Mouse (Mus musculus) forebrain, embryonic 13.5 days (tissue): Measurements from ENCODE around the gene Wnt2b. TPM values are rescaled to one million over a fixed set of nuclear protein-coding genes. Genes with fewer than 3 reads are reported as not detected.

Experiments used
- ATAC-seq: fragments of 200-750 bp; cut with Nextera tagmentation; 2 replicates; pipeline ENCODE4 v1.8.0; 2017
- H3K27ac ChIP-seq: fragments of 300-500 bp; sonication (generic); 2 replicates; pipeline ENCODE4 v1.5.1; 2015; ENCODE audit warnings: inconsistent platforms, mild to moderate bottlenecking, moderate library complexity
- H3K27me3 ChIP-seq: fragments of 300-500 bp; sonication (generic); 2 replicates; pipeline ENCODE4 v1.6.1; 2015; ENCODE audit warnings: mild to moderate bottlenecking, inconsistent platforms
- H3K36me3 ChIP-seq: fragments of 300-500 bp; sonication (generic); 2 replicates; pipeline ENCODE4 v1.6.1; 2015; ENCODE audit warnings: mild to moderate bottlenecking, inconsistent platforms; ENCODE audit not compliant: poor library complexity, severe bottlenecking
- H3K4me1 ChIP-seq: fragments of 300-500 bp; sonication (generic); 2 replicates; pipeline ENCODE4 v1.6.1; 2015; ENCODE audit warnings: inconsistent platforms
- H3K4me2 ChIP-seq: fragments of 300-500 bp; sonication (generic); 2 replicates; pipeline ENCODE4 v1.6.1; 2015; ENCODE audit warnings: inconsistent platforms, mild to moderate bottlenecking, moderate library complexity
- H3K4me3 ChIP-seq: fragments of 300-500 bp; sonication (generic); 2 replicates; pipeline ENCODE4 v1.5.1; 2015; ENCODE audit warnings: mild to moderate bottlenecking, inconsistent platforms
- H3K9ac ChIP-seq: fragments of 300-500 bp; sonication (generic); 2 replicates; pipeline ENCODE4 v1.6.1; 2015; ENCODE audit warnings: mild to moderate bottlenecking, inconsistent platforms
- H3K9me3 ChIP-seq: fragments of 300-500 bp; sonication (generic); replicated peaks from 2 replicates; pipeline ENCODE4 v1.6.1; 2016; ENCODE audit warnings: inconsistent platforms
- WGBS: fragments of 180-500 bp; shearing (Covaris S2); methylation state at CpG from one replicate; pipeline ENCODE4 v1.1.7; 2015; 5-methylcytosine and 5-hydroxymethylcytosine counted together
- polyA plus RNA-seq: library from polyadenylated mRNA; unstranded; fragments of >200 nt; fragmentation: Nextera tagmentation; extraction: Ambion mirVana; gene quantifications from 2 replicates; pipeline ENCODE4 v1.2.1, GENCODE M21; 2015

Wnt2b gene
- polyA plus RNA-seq, 1 experiment from 2014 or later = 0.66 TPM

DNA sequence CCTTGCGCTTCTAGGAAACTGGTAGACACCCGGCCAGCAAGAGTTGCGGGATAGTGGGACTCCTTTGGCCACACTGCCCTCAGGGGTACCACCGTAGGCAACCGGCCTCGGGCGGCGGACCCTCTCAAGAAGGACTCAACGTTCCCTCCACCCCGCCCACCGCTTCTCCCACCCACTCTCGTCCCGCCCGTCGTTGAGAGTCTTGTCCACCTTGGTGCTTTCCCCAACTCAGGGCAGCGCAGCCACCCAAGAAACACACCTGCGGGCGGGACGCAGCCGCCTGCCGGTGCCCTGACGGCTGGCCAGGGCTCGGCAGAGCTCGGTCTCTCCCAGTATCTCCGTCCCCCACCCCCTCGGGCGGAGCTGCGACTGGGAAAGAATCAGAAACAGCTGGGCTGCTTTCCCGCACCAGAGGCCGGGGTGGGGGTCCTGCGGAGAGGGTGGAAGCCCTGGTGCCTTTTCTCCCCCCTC lies 455 bp upstream of the Wnt2b start:
- WGBS = 2% methylated on average over 28 of the region's 31 CpGs
- H3K4me1 ChIP-seq = peaks cover 22% of the 10 kb centered on the region
- H3K4me3 ChIP-seq = peak overlapping the region; percentile 51
- peaks cover 77% of the 10 kb centered on the region for H3K27me3 ChIP-seq
- H3K9ac ChIP-seq = peak overlapping the region; percentile 59; the same call in 1 of the 2 replicates
- H3K9me3 ChIP-seq = no peaks in the 10 kb centered on the region
- H3K27ac ChIP-seq = no peak overlapping the region
- H3K4me2 ChIP-seq = peak overlapping the region; percentile 76
- H3K36me3 ChIP-seq = no peaks in the 10 kb centered on the region
- peak; percentile 16; the same call in 1 of the 2 replicates for ATAC-seq

DNA sequence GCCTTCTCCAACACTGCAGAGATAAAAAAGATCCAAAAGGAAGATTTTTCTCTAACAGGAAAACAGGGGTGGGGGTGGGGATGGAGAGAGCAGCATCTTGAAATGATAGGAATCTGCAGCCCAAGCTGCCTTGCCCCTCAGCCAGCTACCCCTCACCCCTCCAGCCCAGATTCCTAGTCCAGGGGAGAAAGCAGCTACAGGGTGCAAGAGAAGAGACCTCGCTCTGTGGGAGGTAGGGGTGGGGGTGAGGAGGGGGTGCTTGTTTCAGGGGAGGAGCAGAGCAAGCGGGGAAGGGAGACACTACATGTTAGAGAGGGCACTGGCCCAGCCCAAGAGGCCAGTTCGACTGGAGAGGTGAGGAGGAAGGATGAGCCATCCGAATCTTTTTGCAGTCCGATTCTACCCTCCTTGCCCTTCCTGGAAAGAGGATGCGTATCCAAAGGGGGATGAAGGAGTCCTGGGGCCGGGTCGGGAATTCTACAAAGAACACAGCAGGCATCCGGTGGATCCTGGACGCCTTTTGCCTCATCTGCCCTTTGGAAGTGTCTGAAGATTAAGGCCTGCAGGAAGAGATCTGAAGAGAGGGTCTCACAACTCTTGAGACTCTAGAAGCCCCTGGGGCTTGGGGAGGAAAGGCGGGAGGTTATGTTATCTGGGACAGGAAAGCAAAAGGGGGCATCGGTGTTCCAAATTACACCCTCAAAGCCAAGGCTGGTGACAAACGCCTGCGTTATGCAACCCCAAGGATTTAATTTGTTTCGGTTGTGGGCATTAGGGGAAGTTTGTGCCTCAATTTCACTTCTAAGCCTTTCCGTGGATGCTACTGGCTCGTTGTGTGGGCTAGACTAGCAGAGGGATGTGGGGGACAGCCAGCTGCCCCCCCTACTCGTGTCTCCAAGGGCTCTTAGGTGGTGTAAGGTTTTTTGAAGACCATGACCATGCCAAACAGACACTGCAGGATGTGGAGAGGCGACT lies 1.4 kb downstream of the Wnt2b start:
- Histone ChIP-seq H3K9ac (no peak overlapping the region), H3K27me3 (peaks cover 72% of the 10 kb centered on the region), H3K36me3 (peaks cover 9% of the 10 kb centered on the region), H3K4me2 (0 out of 2 replicates have a peak overlapping the region, but pooled peaks have one; percentile 76), H3K9me3 (no peaks in the 10 kb centered on the region), H3K4me3 (0 out of 2 replicates have a peak overlapping the region, but pooled peaks have one; percentile 51), H3K4me1 (peaks cover 22% of the 10 kb centered on the region), H3K27ac (no peak overlapping the region)
- WGBS = 7% methylated on average over 19 of the region's 19 CpGs
- no peak for ATAC-seq

DNA sequence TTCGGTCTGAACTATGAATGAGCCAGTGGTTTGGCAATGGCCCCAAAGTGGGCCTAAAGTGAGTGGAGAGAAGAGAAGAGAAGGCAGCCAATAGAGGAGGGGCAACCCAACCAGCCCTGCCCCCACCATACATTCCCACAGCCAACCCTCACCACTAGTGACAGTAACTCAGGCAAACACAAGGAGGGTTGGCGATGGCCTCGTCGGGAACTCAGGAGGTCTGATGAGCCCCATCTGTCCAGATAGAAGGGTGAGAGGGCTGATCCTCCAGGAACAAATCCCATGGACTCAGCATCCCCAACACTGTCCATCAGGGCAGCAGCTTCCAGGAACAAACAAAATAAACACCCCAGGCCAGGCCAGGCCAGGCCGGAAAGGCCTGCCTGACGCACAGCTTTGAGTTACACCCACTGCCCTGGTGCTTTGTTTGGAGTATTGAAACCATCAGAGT lies 5.6 kb downstream of the Wnt2b start:
- Histone ChIP-seq H3K27ac (no peak overlapping the region), H3K9me3 (no peaks in the 10 kb centered on the region), H3K4me3 (no peak overlapping the region), H3K4me2 (no peak overlapping the region), H3K27me3 (peaks cover 30% of the 10 kb centered on the region), H3K4me1 (peaks cover 2% of the 10 kb centered on the region), H3K36me3 (peaks cover 41% of the 10 kb centered on the region), H3K9ac (no peak overlapping the region)
- ATAC-seq = no peak
- WGBS = 93% methylated on average over 6 of the region's 6 CpGs

DNA sequence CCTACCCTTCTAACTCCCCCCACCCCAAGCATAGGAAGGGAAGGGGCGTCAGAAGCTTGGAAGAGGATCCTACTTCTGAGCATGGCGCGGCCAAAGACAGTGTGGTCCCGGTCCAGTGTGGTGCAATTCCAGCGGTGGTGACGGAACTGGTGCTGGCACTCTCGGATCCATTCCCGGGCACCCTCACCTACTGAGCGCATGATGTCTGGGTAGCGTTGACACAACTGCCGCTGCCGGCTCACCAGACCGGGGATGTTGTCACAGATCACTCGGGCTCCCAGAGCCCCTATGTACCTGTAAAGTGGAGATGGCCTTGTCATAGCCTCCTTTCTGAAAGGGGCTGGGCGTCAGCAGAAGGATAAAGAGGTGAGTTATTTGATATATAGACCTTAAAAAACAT lies 7.2 kb downstream of the Wnt2b start:
- H3K9ac ChIP-seq = no peak overlapping the region
- no peak overlapping the region for H3K27ac ChIP-seq
- peaks cover 14% of the 10 kb centered on the region for H3K27me3 ChIP-seq
- ATAC-seq = no peak
- H3K4me3 ChIP-seq = no peak overlapping the region
- H3K4me1 ChIP-seq = no peaks in the 10 kb centered on the region
- H3K36me3 ChIP-seq = peaks cover 54% of the 10 kb centered on the region
- WGBS = 94% methylated on average over 15 of the region's 15 CpGs
- no peaks in the 10 kb centered on the region for H3K9me3 ChIP-seq
- no peak overlapping the region for H3K4me2 ChIP-seq

DNA sequence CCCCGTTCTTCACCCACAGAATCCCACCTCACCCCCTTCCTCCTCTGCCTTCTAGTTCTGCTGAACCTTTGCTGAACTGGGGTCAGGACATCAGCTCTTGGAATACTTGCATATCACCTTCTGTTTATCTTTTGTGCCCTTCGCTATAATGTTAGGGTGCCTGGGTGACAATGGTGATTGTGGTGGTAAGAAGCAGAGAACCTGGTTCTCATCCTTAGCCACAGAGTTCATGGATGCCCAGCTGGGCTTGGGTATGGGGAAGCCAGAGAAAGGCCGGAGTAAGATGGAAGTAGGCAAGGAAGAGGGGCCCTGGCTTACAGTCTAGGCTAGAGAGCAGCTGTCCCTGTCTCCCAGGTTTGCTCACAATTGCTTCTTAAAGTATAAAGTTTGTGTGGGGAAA lies 7.6 kb downstream of the Wnt2b start:
- ATAC-seq = no peak
- Histone ChIP-seq H3K4me3 (no peak overlapping the region), H3K4me1 (no peaks in the 10 kb centered on the region), H3K27ac (no peak overlapping the region), H3K36me3 (peaks cover 54% of the 10 kb centered on the region), H3K4me2 (no peak overlapping the region), H3K9me3 (no peaks in the 10 kb centered on the region), H3K9ac (no peak overlapping the region), H3K27me3 (peaks cover 10% of the 10 kb centered on the region)
- 95% methylated on average over 3 of the region's 3 CpGs for WGBS

DNA sequence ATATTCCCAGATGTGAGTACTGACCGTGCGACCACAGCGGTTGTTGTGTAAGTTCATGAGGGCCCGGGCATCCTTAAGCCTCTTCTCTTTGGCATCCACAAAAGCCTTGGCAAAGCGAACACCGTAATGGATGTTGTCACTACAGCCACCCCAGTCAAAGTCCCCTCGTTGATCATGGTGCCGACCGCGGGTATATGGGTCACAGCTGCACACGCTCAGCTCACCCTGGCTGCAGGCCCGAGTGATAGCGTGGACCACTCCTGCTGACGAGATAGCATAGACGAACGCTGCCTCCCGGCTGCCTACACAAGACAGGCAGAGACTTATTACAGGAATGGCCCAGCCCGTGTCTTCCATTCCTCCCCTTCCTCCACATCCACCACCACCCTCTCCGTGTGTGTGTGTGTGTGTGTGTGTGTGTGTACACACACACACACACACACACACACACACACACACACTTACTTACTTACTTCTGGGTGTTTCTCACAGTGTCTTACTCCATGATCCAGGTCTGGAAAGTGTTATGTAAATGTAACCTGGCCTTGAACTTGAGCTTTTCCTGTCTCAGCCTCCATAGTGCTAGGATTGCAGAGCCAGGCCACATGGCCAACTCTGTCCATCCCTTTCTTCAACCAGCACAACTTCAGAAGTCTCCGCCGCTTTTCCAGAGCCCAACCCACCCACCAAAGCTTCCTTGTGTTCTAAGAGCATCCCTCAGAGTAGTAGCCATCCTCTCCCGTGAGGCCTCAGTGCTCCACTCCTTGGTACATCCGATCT lies 8.6 kb downstream of the Wnt2b start:
- no peak overlapping the region for H3K4me2 ChIP-seq
- WGBS = 95% methylated on average over 21 of the region's 23 CpGs
- no peak overlapping the region for H3K27ac ChIP-seq
- H3K36me3 ChIP-seq = peaks cover 58% of the 10 kb centered on the region
- no peak overlapping the region for H3K9ac ChIP-seq
- ATAC-seq = no peak
- H3K27me3 ChIP-seq = no peaks in the 10 kb centered on the region
- no peaks in the 10 kb centered on the region for H3K9me3 ChIP-seq
- H3K4me1 ChIP-seq = no peaks in the 10 kb centered on the region
- no peak overlapping the region for H3K4me3 ChIP-seq

DNA sequence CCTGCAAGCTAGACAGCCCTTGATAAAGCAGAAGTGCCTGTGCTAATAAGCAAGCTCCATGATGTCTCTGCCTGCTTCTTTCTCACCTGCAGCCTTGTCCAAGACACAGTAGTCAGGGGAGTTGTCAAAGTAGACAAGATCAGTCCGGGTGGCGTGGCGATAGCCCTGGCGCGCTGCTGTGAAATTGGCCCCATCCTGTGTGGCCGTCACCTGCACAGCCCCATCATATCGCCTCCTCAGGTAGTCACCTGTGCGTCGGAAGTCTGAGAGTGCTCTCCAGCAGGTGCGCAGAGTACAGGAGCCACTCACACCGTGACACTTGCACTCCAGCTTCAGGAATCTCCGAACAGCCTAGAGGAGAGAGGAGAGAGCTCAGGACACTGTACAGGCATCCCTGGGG lies 10.8 kb downstream of the Wnt2b start:
- ATAC-seq = no peak
- no peak overlapping the region for H3K27ac ChIP-seq
- H3K9me3 ChIP-seq = no peaks in the 10 kb centered on the region
- H3K9ac ChIP-seq = no peak overlapping the region
- no peaks in the 10 kb centered on the region for H3K27me3 ChIP-seq
- H3K36me3 ChIP-seq = peaks cover 67% of the 10 kb centered on the region
- H3K4me2 ChIP-seq = no peak overlapping the region
- WGBS = 97% methylated on average over 12 of the region's 12 CpGs
- no peaks in the 10 kb centered on the region for H3K4me1 ChIP-seq
- H3K4me3 ChIP-seq = no peak overlapping the region

DNA sequence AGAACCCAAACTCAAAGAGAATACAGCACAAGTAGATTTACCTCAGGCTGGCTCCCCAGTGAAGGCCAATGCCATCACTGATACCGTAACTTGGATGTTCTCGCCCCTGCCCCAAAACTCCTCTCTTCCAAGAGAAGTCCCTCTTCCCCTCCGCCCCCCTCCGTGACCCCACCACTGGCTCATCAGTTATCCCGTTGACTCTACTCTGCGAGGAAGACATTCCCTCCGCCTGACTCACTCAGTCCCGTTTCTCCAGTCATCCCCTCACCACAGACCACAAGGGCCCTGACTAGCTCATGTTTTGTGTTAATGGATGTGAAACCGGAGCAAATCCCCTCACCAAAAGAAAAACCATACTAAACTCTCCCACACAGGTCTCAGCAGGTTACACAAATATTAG lies 16.8 kb downstream of the Wnt2b start:
- no peak overlapping the region for H3K4me2 ChIP-seq
- H3K4me1 ChIP-seq = peaks cover 7% of the 10 kb centered on the region; the same call in 1 of the 2 replicates
- peaks cover 33% of the 10 kb centered on the region for H3K36me3 ChIP-seq
- 89% methylated on average over 9 of the region's 9 CpGs for WGBS
- no peak overlapping the region for H3K27ac ChIP-seq
- no peak overlapping the region for H3K9ac ChIP-seq
- no peak for ATAC-seq
- H3K9me3 ChIP-seq = no peaks in the 10 kb centered on the region
- no peak overlapping the region for H3K4me3 ChIP-seq
- H3K27me3 ChIP-seq = no peaks in the 10 kb centered on the region

DNA sequence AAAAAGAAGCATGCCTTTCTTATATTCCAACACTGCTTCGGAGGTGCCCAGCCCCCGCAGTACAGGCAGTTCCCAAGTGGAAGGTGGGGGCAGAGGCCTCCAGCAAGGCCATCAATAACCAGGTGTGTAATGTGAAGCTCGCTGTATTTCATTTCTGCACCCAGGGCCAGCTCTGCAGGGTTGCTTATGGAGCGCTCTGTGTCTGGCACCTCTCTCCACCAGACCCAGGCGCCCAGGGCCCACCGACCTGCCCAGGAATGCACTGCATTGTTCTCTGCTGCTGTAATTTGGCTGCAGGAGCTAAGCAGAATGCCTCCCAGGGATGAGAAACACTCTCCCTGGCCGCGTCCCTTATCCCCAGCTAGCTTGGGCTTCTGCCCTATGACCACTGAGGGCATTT lies 18.4 kb downstream of the Wnt2b start:
- Histone ChIP-seq H3K27ac (no peak overlapping the region), H3K9me3 (no peaks in the 10 kb centered on the region)
- WGBS = 34% methylated on average over 8 of the region's 8 CpGs

DNA sequence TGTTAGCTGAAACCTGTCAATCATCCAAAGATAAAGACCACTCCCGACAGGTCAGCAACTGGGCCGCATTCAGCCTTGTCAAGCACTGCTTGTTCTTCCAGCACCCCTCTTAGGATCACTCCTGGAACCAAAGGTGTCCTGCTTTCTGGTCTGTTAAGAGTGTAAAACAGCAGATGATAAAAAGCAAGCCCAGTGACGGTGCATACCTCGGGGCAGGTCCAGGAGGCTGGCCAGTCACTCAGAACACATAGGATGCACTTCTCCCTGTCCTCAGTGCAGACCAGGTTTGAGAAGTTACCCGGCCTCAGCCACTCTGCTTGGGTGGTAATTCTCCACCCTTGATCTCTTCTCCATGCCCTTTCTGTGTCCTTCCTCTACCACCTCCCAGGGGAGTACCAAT lies 19.0 kb downstream of the Wnt2b start:
- peaks cover 7% of the 10 kb centered on the region; the same call in 1 of the 2 replicates for H3K4me1 ChIP-seq
- H3K27ac ChIP-seq = no peak overlapping the region
- 57% methylated on average over 5 of the region's 5 CpGs for WGBS
- H3K9ac ChIP-seq = no peak overlapping the region
- H3K4me2 ChIP-seq = no peak overlapping the region
- no peaks in the 10 kb centered on the region for H3K9me3 ChIP-seq
- no peak overlapping the region for H3K4me3 ChIP-seq
- ATAC-seq = no peak
- peaks cover 34% of the 10 kb centered on the region for H3K36me3 ChIP-seq
- H3K27me3 ChIP-seq = no peaks in the 10 kb centered on the region

More for the DNA sequence above, 18.4 kb downstream of the Wnt2b start:
- Histone ChIP-seq H3K4me1 (peaks cover 7% of the 10 kb centered on the region; the same call in 1 of the 2 replicates), H3K27me3 (no peaks in the 10 kb centered on the region), H3K9ac (no peak overlapping the region), H3K36me3 (peaks cover 34% of the 10 kb centered on the region), H3K4me3 (no peak overlapping the region), H3K4me2 (no peak overlapping the region)
- ATAC-seq = no peak

DNA sequence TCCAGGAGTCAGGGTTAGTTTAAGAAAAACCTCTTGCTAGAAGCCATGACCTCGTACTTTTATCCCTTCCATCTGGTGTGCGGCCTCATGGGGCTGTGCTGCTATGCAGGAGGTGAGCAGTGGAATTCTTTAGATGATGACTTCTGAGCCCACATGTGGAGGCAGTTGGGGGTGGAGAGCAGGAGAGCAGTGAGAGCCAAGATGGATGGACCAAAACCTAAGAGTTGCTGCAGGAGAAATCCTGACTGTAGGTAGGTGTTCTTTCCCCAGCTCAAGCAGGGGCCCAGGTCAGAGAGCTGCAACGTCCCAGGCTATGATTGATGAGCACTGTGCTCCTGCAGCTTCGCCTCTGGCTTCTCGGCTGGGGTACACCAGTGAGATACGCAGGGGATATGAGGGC lies 21.0 kb downstream of the Wnt2b start:
- Histone ChIP-seq H3K9ac (no peak overlapping the region), H3K27me3 (no peaks in the 10 kb centered on the region), H3K4me1 (peaks cover 7% of the 10 kb centered on the region; the same call in 1 of the 2 replicates), H3K9me3 (no peaks in the 10 kb centered on the region), H3K4me3 (no peak overlapping the region), H3K27ac (no peak overlapping the region), H3K4me2 (no peak overlapping the region), H3K36me3 (peaks cover 18% of the 10 kb centered on the region)
- WGBS = 77% methylated on average over 6 of the region's 6 CpGs
- ATAC-seq = no peak

DNA sequence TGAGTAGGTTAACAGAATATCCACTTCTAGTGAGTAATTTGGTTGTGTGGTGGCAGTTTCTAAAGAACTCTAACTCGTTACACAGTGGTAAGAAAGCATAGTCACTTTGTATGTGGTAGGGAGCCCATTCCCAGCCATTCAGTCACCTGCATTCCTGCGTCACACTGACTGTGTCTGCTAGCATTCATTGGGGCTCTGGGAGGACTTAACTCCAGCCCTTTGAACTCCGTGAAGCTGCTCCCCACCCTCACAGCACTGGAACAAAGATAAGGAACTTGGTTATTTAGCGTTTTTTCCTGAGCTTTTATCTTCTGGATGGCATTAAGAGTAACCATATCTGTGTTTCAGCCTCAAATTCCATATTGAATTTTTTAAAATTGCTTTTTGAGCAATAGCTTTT lies 23.4 kb downstream of the Wnt2b start:
- no peaks in the 10 kb centered on the region for H3K9me3 ChIP-seq
- H3K27ac ChIP-seq = no peak overlapping the region
- peaks cover 23% of the 10 kb centered on the region; the same call in 1 of the 2 replicates for H3K36me3 ChIP-seq
- no peak overlapping the region for H3K4me2 ChIP-seq
- H3K27me3 ChIP-seq = no peaks in the 10 kb centered on the region
- ATAC-seq = no peak
- WGBS = 24% methylated on average over 4 of the region's 4 CpGs
- H3K4me1 ChIP-seq = peaks cover 4% of the 10 kb centered on the region; the same call in 1 of the 2 replicates
- H3K9ac ChIP-seq = no peak overlapping the region
- H3K4me3 ChIP-seq = no peak overlapping the region
